14 mouse cellular contexts compared by ENCODE assay signal in genomic region chr2:60796616-60796968, GRCm38 (mm10).
DNase-seq lines count a peak whose midpoint lies in the region; ATAC-seq and TF ChIP-seq lines count a peak whose summit lies in the region.
"Had no signal": no experiment of that assay in that cellular context is flagged by ENCODE, and none has a peak within 500 bp of the region (broad histone marks: within the 10 kb centered on the region; RNA-seq: fewer than 3 reads in every experiment).

No protein-coding gene starts in this region.

- 0 out of 2 replicates have a peak overlapping the region, but pooled peaks have one; percentile 44 for H3K27ac ChIP-seq in neural tube, embryonic 11.5 days (ENCODE audit: low read depth, low read length)
- no peak overlapping the region for H3K27ac ChIP-seq in forebrain, postnatal 0 days (ENCODE audit: low read depth, low read length)
- no peak overlapping the region for H3K27ac ChIP-seq in midbrain, embryonic 11.5 days (ENCODE audit: low read depth, low read length)
- H3K27ac ChIP-seq in neural tube, embryonic 15.5 days (replicated peaks), result peak overlapping the region; percentile 52; the same call in 1 of the 2 replicates
- no peak overlapping the region for H3K27ac ChIP-seq in limb, embryonic 10.5 days
- H3K27ac ChIP-seq: liver, embryonic 12.5 days; macrophage had no signal

- ATAC-seq in neural tube, embryonic 11.5 days (ENCODE audit: insufficient read depth, low FRiP score, low TSS enrichment), result peak; percentile 64
- ATAC-seq in forebrain, postnatal 0 days, result peak; percentile 47; the same call in 1 of the 2 replicates
- ATAC-seq in midbrain, embryonic 11.5 days (ENCODE audit: low FRiP score), result peak; percentile 76
- ATAC-seq in neural tube, embryonic 15.5 days (ENCODE audit: low FRiP score), result peak; percentile 34; the same call in 1 of the 2 replicates
- ATAC-seq: liver, embryonic 12.5 days had no signal

- H3K4me3 ChIP-seq in neural tube, embryonic 11.5 days (ENCODE audit: low read depth, low read length), result no peak overlapping the region
- no peak overlapping the region for H3K4me3 ChIP-seq in forebrain, postnatal 0 days (ENCODE audit: low read depth, low read length)
- H3K4me3 ChIP-seq in midbrain, embryonic 11.5 days (ENCODE audit: low read depth, low read length), result no peak overlapping the region
- H3K4me3 ChIP-seq in neural tube, embryonic 15.5 days (replicated peaks), result no peak overlapping the region
- H3K4me3 ChIP-seq in limb, embryonic 10.5 days, result no peak overlapping the region
- H3K4me3 ChIP-seq: gastrocnemius, adult 2 months; liver, embryonic 12.5 days had no signal

- H3K27me3 ChIP-seq in neural tube, embryonic 11.5 days (ENCODE audit: control insufficient read depth, insufficient read depth, low read length), result no peaks in the 10 kb centered on the region
- H3K27me3 ChIP-seq in forebrain, postnatal 0 days (ENCODE audit: insufficient read depth, low read length), result peaks cover 66% of the 10 kb centered on the region
- H3K27me3 ChIP-seq in midbrain, embryonic 11.5 days (ENCODE audit: control insufficient read depth, insufficient read depth, low read length), result peaks cover 69% of the 10 kb centered on the region
- no peaks in the 10 kb centered on the region for H3K27me3 ChIP-seq in neural tube, embryonic 15.5 days (replicated peaks)
- no peaks in the 10 kb centered on the region for H3K27me3 ChIP-seq in limb, embryonic 10.5 days (ENCODE audit: low read depth, poor library complexity, severe bottlenecking)
- H3K27me3 ChIP-seq: liver, embryonic 12.5 days had no signal

- no peaks in the 10 kb centered on the region for H3K36me3 ChIP-seq in neural tube, embryonic 11.5 days (ENCODE audit: control insufficient read depth, insufficient read depth, low read length)
- no peaks in the 10 kb centered on the region; the same call in 1 of the 2 replicates for H3K36me3 ChIP-seq in forebrain, postnatal 0 days (ENCODE audit: insufficient read depth)
- H3K36me3 ChIP-seq in midbrain, embryonic 11.5 days (ENCODE audit: control insufficient read depth, insufficient read depth, low read length), result no peaks in the 10 kb centered on the region
- H3K36me3 ChIP-seq in neural tube, embryonic 15.5 days, result no peaks in the 10 kb centered on the region
- peaks cover 44% of the 10 kb centered on the region for H3K36me3 ChIP-seq in limb, embryonic 10.5 days

- no peak overlapping the region for H3K9ac ChIP-seq in neural tube, embryonic 11.5 days (ENCODE audit: low read length)
- H3K9ac ChIP-seq in forebrain, postnatal 0 days, result no peak overlapping the region
- no peak overlapping the region for H3K9ac ChIP-seq in midbrain, embryonic 11.5 days (ENCODE audit: low read length)
- no peak overlapping the region for H3K9ac ChIP-seq in neural tube, embryonic 15.5 days (replicated peaks)
- H3K9ac ChIP-seq: liver, embryonic 12.5 days had no signal

- DNase-seq in neural tube, embryonic 11.5 days (ENCODE audit: low spot score), result no peak
- no peak for DNase-seq in neural tube, embryonic 10.5 days (ENCODE audit: extremely low spot score, low spot score)
- DNase-seq in forebrain, postnatal 0 days, result no peak
- DNase-seq in midbrain, embryonic 11.5 days (ENCODE audit: low spot score, missing footprints), result peak; percentile 90
- no peak for DNase-seq in right cerebral cortex, postnatal 36 days (ENCODE audit: low spot score in 2 of 2)
- no peak for DNase-seq in limb, embryonic 10.5 days (ENCODE audit: low spot score)
- DNase-seq in kidney, postnatal 10 days, result no peak
- DNase-seq: kidney, adult 9 months; spleen, adult 18-20 months; thymus, postnatal 4 days had no signal

- 51% methylated on average over 2 of the region's 2 CpGs for WGBS in neural tube, embryonic 11.5 days
- 27% methylated on average over 2 of the region's 2 CpGs for WGBS in forebrain, postnatal 0 days
- 30% methylated on average over 2 of the region's 2 CpGs for WGBS in midbrain, embryonic 11.5 days
- WGBS in neural tube, embryonic 15.5 days, result 18% methylated on average over 2 of the region's 2 CpGs
- 87% methylated on average over 2 of the region's 2 CpGs for whole genome bisulfite sequencing in limb, embryonic 10.5 days

- H3K4me1 ChIP-seq in neural tube, embryonic 11.5 days (ENCODE audit: control insufficient read depth, insufficient read depth, low read length), result peaks cover 14% of the 10 kb centered on the region
- 0 out of 2 replicates have a peak, but pooled peaks cover under 1% of the 10 kb centered on the region for H3K4me1 ChIP-seq in forebrain, postnatal 0 days (ENCODE audit: insufficient read depth)
- H3K4me1 ChIP-seq in midbrain, embryonic 11.5 days (ENCODE audit: control insufficient read depth, insufficient read depth, low read length), result peaks cover 24% of the 10 kb centered on the region
- H3K4me1 ChIP-seq in neural tube, embryonic 15.5 days, result peaks cover 28% of the 10 kb centered on the region
- peaks cover 23% of the 10 kb centered on the region for H3K4me1 ChIP-seq in limb, embryonic 10.5 days

- H3K9me3 ChIP-seq in neural tube, embryonic 11.5 days (ENCODE audit: control insufficient read depth, low read length), result no peaks in the 10 kb centered on the region
- no peaks in the 10 kb centered on the region for H3K9me3 ChIP-seq in forebrain, postnatal 0 days (ENCODE audit: low read length)
- H3K9me3 ChIP-seq in midbrain, embryonic 11.5 days (ENCODE audit: control insufficient read depth, low read length), result no peaks in the 10 kb centered on the region
- no peaks in the 10 kb centered on the region for H3K9me3 ChIP-seq in neural tube, embryonic 15.5 days (replicated peaks)
- no peaks in the 10 kb centered on the region for H3K9me3 ChIP-seq in limb, embryonic 10.5 days (replicated peaks)
- H3K9me3 ChIP-seq: liver, embryonic 12.5 days had no signal

- no peak for TF ChIP-seq CTCF in forebrain, postnatal 0 days (IDR thresholded peaks at IDR 0.05; ENCODE audit: low read depth)

- H3K4me2 ChIP-seq in neural tube, embryonic 11.5 days (ENCODE audit: low read depth), result no peak overlapping the region
- no peak overlapping the region for H3K4me2 ChIP-seq in forebrain, postnatal 0 days (ENCODE audit: low read depth)
- H3K4me2 ChIP-seq in midbrain, embryonic 11.5 days, result no peak overlapping the region
- H3K4me2 ChIP-seq in neural tube, embryonic 15.5 days, result peak overlapping the region; percentile 13; the same call in 1 of the 2 replicates
- H3K4me2 ChIP-seq: liver, embryonic 12.5 days had no signal

Comparison
In these comparisons a context has a peak if more than half of its experiments do, and no peak if none do; other contexts are left out.
1. H3K27ac ChIP-seq: peak in neural tube, embryonic 11.5 days (single experiment) and neural tube, embryonic 15.5 days (single experiment); none in forebrain, postnatal 0 days (single experiment), midbrain, embryonic 11.5 days (single experiment) and limb, embryonic 10.5 days (single experiment).
2. Peak in every context shown above with its lines, with median percentiles within 50 percentile points of each other: ATAC-seq.